Mouse (Mus musculus) forebrain, embryonic 11.5 days (tissue): ENCODE results near the gene Fam92b. TPM values are rescaled to one million over a fixed set of nuclear protein-coding genes. Genes with fewer than 3 reads are reported as not detected.

Experiments
- ATAC-seq: fragments of 200-750 bp; cut with Nextera tagmentation; replicated peaks from 2 replicates; pipeline ENCODE4 v1.8.0; 2017; ENCODE audit warnings: moderate TSS enrichment; ENCODE audit not compliant: low FRiP score
- DNase-seq: peaks from one replicate; pipeline ENCODE4 v3.0.0-alpha.2; 2017; ENCODE audit warnings: low spot score
- H3K27ac ChIP-seq: fragments of 300-500 bp; sonication (generic); 2 replicates; pipeline ENCODE4 v1.5.1; 2014; ENCODE audit warnings: low read depth, low read length
- H3K27me3 ChIP-seq: fragments of 300-500 bp; sonication (generic); 2 replicates; pipeline ENCODE4 v1.6.1; 2014; ENCODE audit warnings: mild to moderate bottlenecking, low read length, mixed read lengths; ENCODE audit not compliant: control insufficient read depth, insufficient read depth
- H3K36me3 ChIP-seq: fragments of 300-500 bp; sonication (generic); 2 replicates; pipeline ENCODE4 v1.6.1; 2014; ENCODE audit warnings: mild to moderate bottlenecking, low read length, moderate library complexity, mixed read lengths; ENCODE audit not compliant: control insufficient read depth, insufficient read depth
- H3K4me1 ChIP-seq: fragments of 300-500 bp; sonication (generic); replicated peaks from 2 replicates; pipeline ENCODE4 v1.6.1; 2014; ENCODE audit warnings: low read length, mixed read lengths; ENCODE audit not compliant: control insufficient read depth, insufficient read depth
- H3K4me2 ChIP-seq: fragments of 300-500 bp; sonication (generic); 2 replicates; pipeline ENCODE4 v1.6.1; 2014; ENCODE audit warnings: low read depth, mild to moderate bottlenecking, low read length, moderate library complexity, mixed read lengths; ENCODE audit not compliant: severe bottlenecking
- H3K4me3 ChIP-seq: fragments of 300-500 bp; sonication (generic); 2 replicates; pipeline ENCODE4 v1.5.1; 2014; ENCODE audit warnings: low read depth, low read length
- H3K9ac ChIP-seq: fragments of 300-500 bp; sonication (generic); 2 replicates; pipeline ENCODE4 v1.6.1; 2014; ENCODE audit warnings: low read length
- H3K9me3 ChIP-seq: fragments of 300-500 bp; sonication (generic); 2 replicates; pipeline ENCODE4 v1.6.1; 2016; ENCODE audit warnings: low read length, mixed read lengths; ENCODE audit not compliant: control insufficient read depth
- WGBS: fragments of 180-500 bp; shearing (Covaris S2); extraction: QIAGEN DNeasy Blood & Tissue Kit; methylation state at CpG from one replicate; pipeline ENCODE4 v1.1.7; 2014; 5-methylcytosine and 5-hydroxymethylcytosine counted together
- polyA plus RNA-seq: library from polyadenylated mRNA; unstranded; fragments of >200 nt; fragmentation: Nextera tagmentation; extraction: Ambion mirVana; gene quantifications from 2 replicates; pipeline ENCODE4 v1.2.1, GENCODE M21; 2014

Fam92b gene
- polyA plus RNA-seq, 1 experiment from 2014 or later = 2.0 TPM

- WGBS = 69% methylated on average over 9 of the region's 9 CpGs
These were observed 26.1 kb downstream of the Fam92b start for GRCm38 (mm10) chr8:120151151-120151550.

DNA sequence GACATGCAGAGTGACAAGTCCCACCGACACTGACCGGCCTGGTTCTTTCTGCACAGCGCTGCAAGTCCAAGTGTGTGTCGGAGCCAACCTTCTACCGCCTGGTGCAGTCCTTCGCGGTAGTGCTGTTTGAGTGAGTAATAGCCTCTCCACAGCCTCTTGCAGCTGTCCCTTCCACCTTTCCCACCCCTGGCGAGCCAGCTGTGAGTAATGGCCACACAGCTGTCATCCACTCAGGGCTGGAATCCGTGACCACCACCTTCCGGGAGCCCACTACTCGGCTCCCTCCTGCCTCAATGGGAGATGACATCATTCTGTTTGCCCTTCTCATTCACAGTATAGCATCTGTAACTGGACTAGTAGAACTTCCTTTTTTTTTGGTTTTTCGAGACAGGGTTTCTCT lies 27.2 kb downstream of the Fam92b start:
- no peaks in the 10 kb centered on the region for H3K36me3 ChIP-seq
- no peak overlapping the region for H3K4me3 ChIP-seq
- ATAC-seq (no peak), DNase-seq (no peak)
- no peak overlapping the region for H3K4me2 ChIP-seq
- no peaks in the 10 kb centered on the region; the same call in 1 of the 2 replicates for H3K4me1 ChIP-seq
- H3K27ac ChIP-seq = no peak overlapping the region
- WGBS = 79% methylated on average over 12 of the region's 12 CpGs
- H3K9ac ChIP-seq = no peak overlapping the region
- H3K9me3 ChIP-seq = no peaks in the 10 kb centered on the region
- no peaks in the 10 kb centered on the region for H3K27me3 ChIP-seq

More at GRCm38 (mm10) chr8:120151151-120151550, 26.1 kb downstream of the Fam92b start:
- no peaks in the 10 kb centered on the region; the same call in 1 of the 2 replicates for H3K4me1 ChIP-seq
- no peaks in the 10 kb centered on the region for H3K36me3 ChIP-seq
- H3K27me3 ChIP-seq = no peaks in the 10 kb centered on the region
- no peak for ATAC-seq
- H3K4me2 ChIP-seq = no peak overlapping the region
- no peaks in the 10 kb centered on the region for H3K9me3 ChIP-seq
- no peak overlapping the region for H3K27ac ChIP-seq
- H3K9ac ChIP-seq = no peak overlapping the region
- no peak overlapping the region for H3K4me3 ChIP-seq
- no peak for DNase-seq

- no peak for ATAC-seq
- Histone ChIP-seq H3K9ac (no peak overlapping the region), H3K4me3 (no peak overlapping the region), H3K27me3 (no peaks in the 10 kb centered on the region), H3K36me3 (no peaks in the 10 kb centered on the region), H3K4me2 (no peak overlapping the region), H3K4me1 (peaks cover 7% of the 10 kb centered on the region), H3K9me3 (no peaks in the 10 kb centered on the region), H3K27ac (no peak overlapping the region)
- 60% methylated on average over 1 of the region's 1 CpGs for WGBS
- no peak for DNase-seq
These were observed 31.2 kb downstream of the Fam92b start for GRCm38 (mm10) chr8:120146051-120146450.

DNA sequence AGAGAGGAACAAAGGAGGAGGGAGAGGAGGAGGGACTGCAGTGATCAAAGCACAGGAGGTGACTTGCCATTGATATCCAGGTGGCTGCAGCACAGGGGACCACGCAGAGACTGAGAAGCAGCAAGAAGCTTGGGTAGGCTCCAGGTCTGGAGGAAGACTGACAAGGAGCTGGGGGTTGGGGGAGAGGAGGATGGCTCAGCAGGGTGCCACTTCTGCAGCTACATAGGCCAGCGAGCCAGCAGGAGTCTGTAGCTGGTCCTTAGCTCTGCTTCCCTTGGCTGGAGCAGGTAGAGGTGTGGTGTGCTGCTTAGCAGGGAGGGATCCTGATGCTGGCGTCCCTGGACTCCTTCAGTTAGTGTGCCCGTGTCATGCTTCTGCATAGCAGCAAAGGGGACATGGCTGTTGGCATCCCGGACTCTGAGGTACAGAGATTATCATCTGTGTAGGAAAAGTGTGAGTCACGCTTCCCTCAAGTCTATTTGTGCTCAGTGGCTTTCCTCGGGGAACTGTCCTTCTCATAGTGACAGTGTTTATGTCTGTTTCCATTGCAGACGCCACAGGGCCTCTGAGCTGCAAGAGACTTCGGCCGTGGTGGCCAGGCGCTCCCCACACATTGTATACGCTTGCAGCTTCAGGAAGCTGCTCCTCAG lies 32.5 kb downstream of the Fam92b start:
- DNase-seq = no peak
- Histone ChIP-seq H3K36me3 (no peaks in the 10 kb centered on the region), H3K27ac (peak overlapping the region; percentile 64), H3K4me3 (no peak overlapping the region), H3K9ac (no peak overlapping the region), H3K27me3 (no peaks in the 10 kb centered on the region), H3K4me1 (peaks cover 7% of the 10 kb centered on the region), H3K4me2 (no peak overlapping the region), H3K9me3 (no peaks in the 10 kb centered on the region)
- WGBS = 63% methylated on average over 12 of the region's 12 CpGs
- ATAC-seq = no peak

DNA sequence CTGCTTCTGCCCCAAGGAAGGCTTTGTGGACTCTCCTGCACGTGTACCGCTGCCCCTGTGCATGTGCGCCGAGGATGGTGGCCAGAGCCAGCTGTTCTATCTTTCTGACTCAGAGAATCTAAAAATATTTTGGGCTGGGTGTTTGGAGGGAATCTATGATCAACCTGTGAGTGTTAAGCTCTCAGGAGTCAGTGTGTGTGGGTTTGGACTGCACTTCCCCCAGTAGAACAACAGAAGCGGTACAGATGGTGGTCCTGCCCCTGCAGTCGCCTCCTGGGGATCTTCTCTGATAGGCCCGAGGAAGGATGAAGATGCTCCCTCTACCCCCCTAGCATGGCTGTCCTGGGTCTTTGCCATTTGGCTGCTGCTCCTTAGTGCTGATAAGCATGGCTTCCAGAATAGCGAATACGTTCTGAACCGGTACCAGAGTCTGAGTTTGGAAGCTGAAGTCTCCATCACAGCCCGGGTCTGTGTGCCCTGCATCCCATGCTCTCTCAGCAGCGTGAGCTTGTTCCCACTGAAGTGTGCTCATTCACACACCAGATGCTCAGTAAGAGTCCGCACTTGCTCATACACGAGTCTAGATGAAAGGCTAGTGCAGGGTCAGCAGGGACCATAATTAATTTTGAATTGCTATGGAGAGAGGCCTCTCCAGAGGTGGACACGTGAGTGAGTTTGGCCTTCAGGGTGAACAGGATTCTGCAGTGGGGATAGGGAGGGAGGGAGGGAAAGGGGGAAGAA lies 33.2 kb downstream of the Fam92b start:
- no peak; the same call in 1 of the 2 replicates for ATAC-seq
- H3K4me1 ChIP-seq = peaks cover 7% of the 10 kb centered on the region
- no peaks in the 10 kb centered on the region for H3K36me3 ChIP-seq
- H3K9me3 ChIP-seq = no peaks in the 10 kb centered on the region
- peak overlapping the region; percentile 64 for H3K27ac ChIP-seq
- H3K4me2 ChIP-seq = no peak overlapping the region
- no peak overlapping the region for H3K4me3 ChIP-seq
- WGBS = 67% methylated on average over 15 of the region's 15 CpGs
- no peak overlapping the region for H3K9ac ChIP-seq
- no peaks in the 10 kb centered on the region for H3K27me3 ChIP-seq
- DNase-seq = no peak

- Histone ChIP-seq H3K4me2 (no peak overlapping the region), H3K4me3 (no peak overlapping the region), H3K9me3 (no peaks in the 10 kb centered on the region), H3K9ac (no peak overlapping the region), H3K27me3 (no peaks in the 10 kb centered on the region), H3K27ac (no peak overlapping the region), H3K36me3 (no peaks in the 10 kb centered on the region), H3K4me1 (peaks cover 7% of the 10 kb centered on the region)
- DNase-seq (no peak), ATAC-seq (no peak)
- WGBS = 80% methylated on average over 3 of the region's 3 CpGs
These were observed 36.5 kb downstream of the Fam92b start for GRCm38 (mm10) chr8:120140769-120141168.

DNA sequence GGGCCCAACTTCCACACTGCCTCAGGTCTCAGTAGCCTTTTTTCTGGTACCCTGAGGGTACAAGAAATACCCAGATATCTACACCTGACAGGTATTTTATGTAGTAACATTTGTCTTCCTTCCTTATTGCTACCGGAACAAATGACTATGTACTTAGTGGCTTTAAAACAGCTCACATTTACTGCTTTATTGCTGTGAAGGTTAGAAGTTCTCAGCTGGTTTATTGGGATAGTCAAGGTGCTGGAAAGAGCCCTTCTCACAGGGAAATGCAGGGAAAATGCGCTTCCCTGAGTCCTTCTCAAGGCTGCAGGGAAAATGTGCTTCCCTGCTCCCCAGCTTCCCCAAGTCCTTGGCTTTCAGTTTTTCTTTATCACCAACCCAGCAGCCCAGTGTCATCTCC lies 38.3 kb downstream of the Fam92b start:
- Histone ChIP-seq H3K36me3 (no peaks in the 10 kb centered on the region), H3K4me2 (no peak overlapping the region), H3K4me1 (no peaks in the 10 kb centered on the region; the same call in 1 of the 2 replicates), H3K9ac (no peak overlapping the region), H3K27ac (no peak overlapping the region), H3K27me3 (no peaks in the 10 kb centered on the region), H3K9me3 (no peaks in the 10 kb centered on the region), H3K4me3 (no peak overlapping the region)
- ATAC-seq (no peak), DNase-seq (no peak)
- WGBS = 91% methylated on average over 2 of the region's 2 CpGs

DNA sequence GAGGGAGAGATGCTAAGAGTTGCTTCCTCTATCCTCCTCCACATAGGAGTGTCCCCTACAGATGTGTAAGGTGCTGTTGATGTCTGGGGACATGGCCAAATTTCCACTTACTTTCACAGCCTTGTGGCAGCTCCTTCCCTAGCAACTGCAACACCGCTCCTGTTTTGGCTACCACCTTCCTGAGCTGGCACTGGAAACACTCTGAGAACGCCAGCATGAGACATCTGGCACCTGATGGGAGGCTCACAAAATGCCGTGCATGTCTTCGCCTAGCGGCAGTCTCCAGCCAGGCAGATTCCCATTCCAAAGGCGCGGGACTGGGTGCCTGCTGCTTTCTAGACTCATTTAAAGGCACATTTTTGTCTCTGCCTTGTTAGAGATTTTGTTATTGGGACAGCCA lies 40.6 kb downstream of the Fam92b start:
- 67% methylated on average over 7 of the region's 7 CpGs for WGBS
- DNase-seq (no peak), ATAC-seq (no peak)

More for the DNA sequence above, 40.6 kb downstream of the Fam92b start:
- Histone ChIP-seq H3K27me3 (no peaks in the 10 kb centered on the region), H3K9ac (no peak overlapping the region), H3K27ac (no peak overlapping the region), H3K36me3 (no peaks in the 10 kb centered on the region), H3K4me1 (no peaks in the 10 kb centered on the region; the same call in 1 of the 2 replicates), H3K4me2 (no peak overlapping the region), H3K9me3 (no peaks in the 10 kb centered on the region), H3K4me3 (no peak overlapping the region)
